Mouse (Mus musculus): ENCODE data around the gene Wdr64. TPM values are rescaled to one million over a fixed set of nuclear protein-coding genes. Genes with fewer than 3 reads are reported as not detected.

Gene Wdr64
- not detected in 2 replicates for total RNA-seq (2023)

DNA sequence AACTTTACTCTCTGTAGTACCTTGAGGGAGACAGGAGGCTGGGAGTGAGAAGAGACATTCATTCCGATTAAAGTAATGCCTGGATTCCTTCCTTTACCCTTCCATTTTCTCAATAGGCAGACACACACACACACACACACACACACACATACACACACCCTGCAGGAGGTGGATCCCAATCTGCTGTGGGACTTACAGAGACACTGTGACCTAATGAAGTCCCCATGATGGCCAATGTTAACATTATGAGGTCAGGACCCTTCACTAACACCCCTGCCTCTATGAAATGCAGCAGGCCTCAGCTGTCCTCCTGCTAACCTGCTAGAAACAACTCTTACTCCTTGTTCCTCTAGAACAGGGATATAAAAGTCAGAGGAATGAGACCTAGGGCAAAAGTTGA, at the start of gene Wdr64:
Wdr64 (plus strand) TSS at position 301 of the 400 bp plus-strand sequence.

DNA sequence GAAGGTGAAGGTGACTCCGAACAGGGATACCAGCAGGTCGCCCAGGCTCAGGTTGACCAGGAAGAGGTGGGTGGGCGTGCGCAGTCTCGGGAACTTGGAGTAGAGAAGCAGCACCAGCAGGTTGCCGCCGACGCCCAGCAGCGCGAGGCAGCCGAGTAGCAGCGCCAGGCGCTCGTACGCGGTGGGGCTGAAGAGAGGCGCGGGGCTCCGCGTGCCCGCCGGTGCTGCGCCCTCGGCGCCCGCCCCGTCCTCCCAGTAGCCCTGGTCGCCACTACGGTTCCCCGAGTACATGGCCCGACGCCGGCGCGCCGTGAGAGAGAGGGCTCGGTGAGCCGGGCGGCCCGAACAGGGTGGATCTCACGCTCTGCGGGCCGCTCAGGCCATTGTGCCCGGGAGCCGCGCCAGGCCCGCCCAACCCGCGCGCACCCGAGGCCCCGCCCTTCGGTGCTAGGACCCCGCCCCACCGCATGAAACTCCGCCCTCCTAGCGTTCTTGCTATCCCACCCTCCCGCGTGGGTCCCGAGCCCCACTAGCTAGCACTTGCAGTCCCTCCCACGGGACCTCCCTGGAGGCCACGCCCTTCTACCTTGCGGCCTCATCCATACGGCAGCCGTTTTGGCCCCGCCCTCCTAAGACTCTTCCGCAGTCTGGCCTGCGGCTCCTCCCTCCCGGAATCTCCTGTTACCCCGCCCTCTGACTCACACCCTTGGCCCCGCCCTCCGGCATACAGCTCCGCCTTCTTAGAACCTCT, 6.0 kb upstream of the Wdr64 start, which contains the start of the genes Opn3 and Chml:
Opn3 (minus strand) TSS at position 531 of the 751 bp plus-strand sequence.
Chml (minus strand) TSS at position 656 of the 751 bp plus-strand sequence.

Other genes with a start within 250 kb of the Wdr64 start
- gene Rgs7, start 206.1 kb upstream of the Wdr64 start, total RNA-seq (2023) = 0.45 and 0.69 TPM in 2 replicates
- 2.0 and 2.8 TPM in 2 replicates for gene Kmo, start 78.2 kb upstream of the Wdr64 start, total RNA-seq (2023)
- 15.2 and 23.8 TPM in 2 replicates for gene Fh1, start 73.0 kb upstream of the Wdr64 start, total RNA-seq (2023)
- gene Opn3, start 5.8 kb upstream of the Wdr64 start, total RNA-seq (2023) = 0.76 and 0.79 TPM in 2 replicates
- gene Chml, start 5.7 kb upstream of the Wdr64 start, total RNA-seq (2023) = 3.7 and 10.7 TPM in 2 replicates
- 15.0 and 15.4 TPM in 2 replicates for gene Exo1, start 182.0 kb downstream of the Wdr64 start, total RNA-seq (2023)
- gene Gm38100, start 221.7 kb downstream of the Wdr64 start, total RNA-seq (2023) = not detected in 2 replicates

All from neutrophil, adult 65 days (primary cell).